Mouse (Mus musculus) embryonic fibroblast, embryonic 13.5 days (primary cell): ENCODE measurements at regions not wholly inside any gene's neighbourhood (a gene's known extent, or its start where the extent isn't known, plus 50 kb on each side); places are given as distances from the start of the nearest gene placed in this dataset.

ENCODE experiments used
- H3K27ac ChIP-seq: 2 replicates; pipeline ENCODE4 v1.5.1; 2012; ENCODE audit warnings: low read length, control low read depth, inconsistent platforms; ENCODE audit not compliant: insufficient read depth
- H3K4me1 ChIP-seq: 2 replicates; pipeline ENCODE4 v1.6.1; 2011; ENCODE audit warnings: low read length; ENCODE audit not compliant: control insufficient read depth, insufficient read depth
- H3K4me3 ChIP-seq: 2 replicates; pipeline ENCODE4 v1.5.1; 2011; ENCODE audit warnings: mild to moderate bottlenecking, control low read depth, low read length; ENCODE audit not compliant: insufficient read depth
- CTCF ChIP-seq: IDR thresholded peaks from 2 replicates; pipeline ENCODE4 v1.5.1; 2011; ENCODE audit warnings: mild to moderate bottlenecking, control low read depth, low read length, moderate library complexity, borderline replicate concordance; ENCODE audit not compliant: insufficient read depth
- POLR2A ChIP-seq: IDR thresholded peaks from 2 replicates; pipeline ENCODE4 v1.6.1; 2011; ENCODE audit warnings: low read depth, mild to moderate bottlenecking, control low read depth, low read length, moderate library complexity

DNA sequence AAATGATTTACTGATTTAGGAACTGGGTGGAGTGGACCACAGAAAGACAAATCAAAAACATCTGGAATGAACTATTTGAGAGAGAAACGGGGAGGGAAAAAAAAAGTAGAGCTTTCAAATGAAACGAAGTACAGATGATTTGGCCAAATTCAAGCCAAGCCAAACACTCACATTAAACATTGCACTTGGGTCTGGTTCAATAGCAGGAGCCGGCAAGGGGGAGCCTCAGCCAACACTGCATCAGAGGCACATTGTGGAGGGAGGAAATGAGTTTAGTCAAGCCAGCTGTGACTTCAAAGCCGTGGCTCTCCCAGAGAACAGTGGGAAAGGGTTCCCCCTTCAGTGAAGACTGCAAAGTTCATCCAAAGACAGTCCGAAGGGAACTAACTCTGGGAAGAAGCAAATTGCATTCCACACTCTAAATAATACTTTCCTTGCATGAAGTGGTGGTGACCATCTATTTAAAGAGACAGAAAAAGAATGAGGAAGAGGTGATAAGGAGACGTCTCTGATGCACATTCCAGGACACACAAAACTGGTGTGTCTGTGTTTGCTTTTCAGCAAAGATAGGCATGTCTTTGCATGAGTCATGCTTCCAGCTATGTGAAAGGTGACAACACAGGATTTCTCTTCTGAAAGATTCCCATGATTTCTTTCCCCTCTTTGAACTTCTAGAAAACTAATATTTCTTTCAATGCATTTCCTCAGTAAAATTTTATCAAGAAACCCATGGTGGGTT is 504.5 kb downstream of the Gsdmc2 start:
- TF ChIP-seq CTCF (no peak), POLR2A (no peak)
- Histone ChIP-seq H3K27ac (peak overlapping the region; percentile 66), H3K4me3 (no peak overlapping the region), H3K4me1 (peaks cover 4% of the 10 kb centered on the region; the same call in 1 of the 2 replicates)

DNA sequence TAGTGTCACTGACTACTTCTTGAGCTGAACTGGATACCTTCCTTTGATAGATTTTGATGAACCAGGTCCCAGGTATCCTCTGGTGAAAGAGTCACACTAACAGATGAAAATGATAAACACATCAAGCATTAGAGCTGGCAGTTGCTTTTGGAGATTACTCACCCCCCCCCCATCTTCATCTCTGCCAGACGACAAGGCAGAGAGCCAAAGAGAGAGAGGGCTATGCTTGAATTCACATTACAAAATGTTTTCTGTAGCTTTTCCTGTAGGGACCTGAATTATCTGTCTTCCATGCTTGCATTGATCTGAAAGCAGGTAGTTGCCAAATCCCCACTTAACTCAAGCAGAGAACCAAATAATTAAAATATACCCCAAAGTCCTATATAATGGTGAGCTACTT is 525.3 kb downstream of the Gsdmc2 start:
- no peak overlapping the region for H3K4me3 ChIP-seq
- H3K27ac ChIP-seq = no peak overlapping the region
- H3K4me1 ChIP-seq = no peaks in the 10 kb centered on the region
- no peak for TF ChIP-seq CTCF
- TF ChIP-seq POLR2A = no peak

DNA sequence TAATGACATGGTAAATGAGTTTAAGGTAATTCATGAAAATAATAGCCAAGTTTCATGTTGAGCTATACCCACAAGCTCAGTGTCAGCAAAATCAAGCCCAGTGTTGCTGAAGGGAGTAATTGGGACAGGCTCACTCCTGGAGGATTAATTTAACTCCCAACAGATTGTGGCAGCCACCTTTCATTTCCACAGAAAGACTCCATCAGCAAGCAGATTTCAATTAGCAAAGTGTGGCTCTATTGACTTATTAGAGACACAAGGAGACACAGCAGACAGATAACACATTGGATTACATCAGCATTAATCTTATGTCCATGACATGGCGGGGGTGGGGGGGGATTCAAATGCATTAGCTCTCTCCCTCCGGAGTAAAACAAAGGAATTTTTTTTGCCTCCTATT is 534.6 kb downstream of the Gsdmc2 start:
- Histone ChIP-seq H3K4me3 (no peak overlapping the region), H3K4me1 (no peaks in the 10 kb centered on the region), H3K27ac (no peak overlapping the region)
- TF ChIP-seq POLR2A (no peak), CTCF (no peak)

DNA sequence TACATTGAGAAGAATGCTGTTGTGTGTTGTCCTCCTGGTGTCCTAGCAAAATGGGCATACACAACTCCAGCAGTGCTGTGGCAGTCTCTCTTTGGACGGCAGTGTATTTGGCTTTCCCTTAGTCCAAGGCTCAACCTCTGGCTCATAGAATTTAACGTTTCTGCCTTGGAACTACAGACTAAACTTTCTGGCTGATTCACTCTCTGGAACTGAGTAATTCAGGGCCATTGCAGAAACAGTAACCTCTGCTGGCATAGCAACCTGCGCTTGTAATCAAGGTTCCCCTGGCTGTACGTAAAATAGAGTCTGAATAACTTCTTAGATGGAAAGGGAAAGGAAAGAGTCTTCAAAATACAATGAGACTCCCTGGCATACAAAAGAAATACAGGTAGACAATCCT is 545.7 kb downstream of the Gsdmc2 start:
- H3K27ac ChIP-seq = no peak overlapping the region
- H3K4me3 ChIP-seq = no peak overlapping the region
- H3K4me1 ChIP-seq = no peaks in the 10 kb centered on the region
- TF ChIP-seq POLR2A = no peak
- TF ChIP-seq CTCF = no peak

DNA sequence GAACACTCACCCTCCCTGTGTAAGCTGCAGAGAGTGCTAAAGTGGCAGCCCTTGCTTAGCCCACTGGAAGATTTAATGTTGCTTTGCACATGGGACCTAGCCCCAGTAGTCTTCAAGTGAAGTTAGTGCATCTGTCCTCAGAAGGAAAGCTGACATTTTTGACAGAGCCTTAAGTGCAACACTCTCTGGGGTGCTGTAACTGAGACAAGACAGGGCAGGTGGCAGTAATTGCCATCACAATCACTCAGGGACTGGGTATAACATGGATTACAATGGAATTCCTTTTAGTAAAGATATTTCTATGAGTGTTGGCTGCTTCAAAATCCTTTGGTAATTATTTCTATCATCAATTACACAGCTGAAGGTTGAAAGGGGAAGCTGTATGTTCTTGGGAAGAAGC is 556.4 kb downstream of the Gsdmc2 start:
- TF ChIP-seq POLR2A = no peak
- TF ChIP-seq CTCF = no peak
- Histone ChIP-seq H3K4me3 (no peak overlapping the region), H3K27ac (no peak overlapping the region), H3K4me1 (no peaks in the 10 kb centered on the region)

DNA sequence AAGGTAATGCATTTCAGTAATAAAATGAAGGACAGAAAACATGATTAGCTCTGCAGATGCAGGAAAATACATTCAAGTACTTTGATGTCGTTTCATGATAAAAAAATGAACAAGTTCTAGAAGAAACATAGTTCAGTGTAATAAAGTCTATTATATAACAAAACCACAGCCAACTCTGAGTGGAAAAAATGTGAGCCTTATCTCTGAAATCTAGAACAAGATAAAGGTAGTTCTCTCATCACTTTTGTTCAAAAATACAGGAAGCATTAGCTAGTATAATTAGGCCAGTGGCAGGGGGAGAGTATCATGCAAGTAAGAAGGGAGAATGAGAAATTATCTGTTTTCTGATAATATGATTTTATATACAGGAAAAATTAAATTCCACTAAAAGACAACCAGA is 559.0 kb downstream of the Gsdmc2 start:
- TF ChIP-seq POLR2A (no peak), CTCF (no peak)
- Histone ChIP-seq H3K4me1 (no peaks in the 10 kb centered on the region), H3K27ac (no peak overlapping the region), H3K4me3 (no peak overlapping the region)

DNA sequence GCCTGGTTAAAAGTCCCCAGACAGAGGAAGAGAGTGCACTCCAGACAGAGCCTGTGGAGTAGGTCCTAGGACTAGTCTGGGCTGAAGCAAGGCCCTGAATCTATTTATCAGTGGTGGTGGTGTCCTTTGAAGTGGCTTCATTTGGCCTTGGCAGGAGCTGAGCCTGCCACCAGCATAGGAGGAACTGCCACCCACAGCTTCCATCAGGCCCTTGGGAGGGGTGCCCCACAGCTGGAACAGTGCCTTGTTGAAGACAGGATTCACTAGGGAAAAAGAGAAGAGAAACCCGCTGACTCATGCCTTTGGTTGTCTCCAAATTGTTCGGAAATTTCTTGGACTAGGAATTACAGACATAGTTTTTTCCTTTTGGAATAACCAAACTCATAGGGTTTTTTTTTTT is 574.6 kb downstream of the Gsdmc2 start:
- no peak overlapping the region for H3K4me3 ChIP-seq
- H3K4me1 ChIP-seq = no peaks in the 10 kb centered on the region
- H3K27ac ChIP-seq = no peak overlapping the region
- TF ChIP-seq POLR2A (no peak), CTCF (no peak)

DNA sequence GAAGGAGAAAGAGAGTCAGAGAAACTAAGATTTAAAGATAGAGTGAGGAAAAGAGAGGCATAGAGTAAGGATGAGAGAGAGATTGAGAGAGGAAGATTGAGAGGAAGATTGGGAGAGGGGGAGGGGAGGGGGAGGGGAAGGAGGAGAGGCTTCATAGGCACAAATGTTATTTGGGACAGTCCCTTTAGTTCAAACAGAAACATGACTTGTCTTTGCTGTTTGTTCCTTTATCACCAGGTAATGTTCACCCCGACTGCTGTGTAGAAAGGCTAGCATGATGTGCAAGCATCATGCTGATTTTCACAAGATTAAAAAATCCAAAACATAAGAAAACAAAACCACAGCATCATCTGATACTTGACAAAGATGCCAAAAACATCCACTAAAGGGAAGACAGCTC is 579.1 kb downstream of the Gsdmc2 start:
- Histone ChIP-seq H3K4me3 (no peak overlapping the region), H3K4me1 (no peaks in the 10 kb centered on the region), H3K27ac (no peak overlapping the region)
- TF ChIP-seq CTCF (no peak), POLR2A (no peak)

DNA sequence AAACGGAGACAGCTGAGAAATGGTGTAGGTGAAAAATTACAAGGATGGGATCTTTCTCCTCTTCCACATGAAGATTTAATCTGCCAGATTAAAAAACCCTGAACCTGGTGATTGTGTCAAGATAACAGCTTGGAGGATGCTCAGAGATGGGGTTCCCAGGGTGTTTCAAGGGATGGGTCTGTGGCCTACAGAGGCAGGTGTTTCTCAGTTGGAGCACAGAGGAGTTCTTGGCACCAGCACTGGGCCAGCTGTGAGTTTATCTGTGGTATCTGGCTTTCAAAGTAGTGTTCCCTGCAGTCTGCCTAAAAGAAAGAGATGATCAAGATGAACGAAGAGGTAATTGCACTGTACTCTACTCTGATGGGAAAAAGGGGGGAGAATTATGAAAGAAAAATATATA is 589.2 kb downstream of the Gsdmc2 start:
- no peak overlapping the region for H3K27ac ChIP-seq
- TF ChIP-seq POLR2A (no peak), CTCF (no peak)
- 0 out of 2 replicates have a peak, but pooled peaks cover 3% of the 10 kb centered on the region for H3K4me1 ChIP-seq
- H3K4me3 ChIP-seq = no peak overlapping the region

DNA sequence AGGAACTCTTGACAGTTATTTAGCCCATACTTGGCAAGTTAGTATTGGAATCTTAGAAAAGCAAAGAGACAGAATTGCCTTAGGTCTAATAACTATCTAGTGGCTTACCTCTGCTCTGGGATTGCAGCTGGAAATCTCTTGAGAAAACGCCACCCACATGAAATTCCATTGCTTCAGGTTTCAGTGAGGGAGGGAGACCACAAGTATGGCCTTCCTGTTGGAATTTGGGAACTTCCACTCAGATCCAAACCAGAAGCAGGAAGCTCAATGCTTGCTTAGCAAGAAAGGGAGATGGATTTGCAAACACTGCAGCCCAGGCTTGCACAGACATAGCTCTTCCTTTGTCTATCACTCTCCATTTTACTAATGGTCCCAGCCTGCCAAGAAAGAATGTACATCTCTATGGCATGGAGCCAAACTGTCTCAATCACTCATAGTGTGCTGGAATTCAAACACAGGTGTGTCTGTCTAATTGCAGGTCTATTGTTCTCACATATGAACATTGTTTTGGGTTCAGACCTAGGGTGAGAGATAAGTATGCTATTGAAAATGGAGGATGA is 592.1 kb downstream of the Gsdmc2 start:
- no peak for TF ChIP-seq CTCF
- TF ChIP-seq POLR2A = no peak
- Histone ChIP-seq H3K27ac (no peak overlapping the region), H3K4me1 (0 out of 2 replicates have a peak, but pooled peaks cover 3% of the 10 kb centered on the region)

More for the DNA sequence above, 592.1 kb downstream of the Gsdmc2 start:
- no peak overlapping the region for H3K4me3 ChIP-seq
